Mouse (Mus musculus) thymus, adult 2 months (tissue): ENCODE data around the gene Gadd45a. TPM values are rescaled to one million over a fixed set of nuclear protein-coding genes. Genes with fewer than 3 reads are reported as not detected.
"Not testable (repeated sequence)": the region's sequence is repeated elsewhere in the genome, so short reads cannot be mapped to it uniquely, and the experiment has no call there.

Experiments used
- DNase-seq: peaks from one replicate; pipeline ENCODE4 v3.0.0; 2021
- H3K27ac ChIP-seq: fragments of 200-500 bp; 2 replicates; pipeline ENCODE4 v1.5.1; 2012; ENCODE audit warnings: low read length, control low read depth; ENCODE audit not compliant: control insufficient read depth, insufficient read depth
- H3K27me3 ChIP-seq: fragments of 200-500 bp; 2 replicates; pipeline ENCODE4 v1.6.1; 2012; ENCODE audit warnings: mild to moderate bottlenecking, low read length, moderate library complexity, mixed read lengths; ENCODE audit not compliant: control insufficient read depth, insufficient read depth
- H3K36me3 ChIP-seq: fragments of 200-500 bp; 2 replicates; pipeline ENCODE4 v1.6.1; 2012; ENCODE audit warnings: mild to moderate bottlenecking, low read length, moderate library complexity; ENCODE audit not compliant: control insufficient read depth, insufficient read depth
- H3K4me1 ChIP-seq: fragments of 200-500 bp; replicated peaks from 2 replicates; pipeline ENCODE4 v1.6.1; 2012; ENCODE audit warnings: low read length; ENCODE audit not compliant: control insufficient read depth, insufficient read depth
- H3K4me3 ChIP-seq: fragments of 200-500 bp; 2 replicates; pipeline ENCODE4 v1.5.1; 2012; ENCODE audit warnings: mild to moderate bottlenecking, low read length, control low read depth, moderate library complexity; ENCODE audit not compliant: control insufficient read depth, insufficient read depth
- CTCF ChIP-seq: fragments of 200-500 bp; IDR thresholded peaks from 2 replicates; pipeline ENCODE4 v1.5.1; 2012; ENCODE audit warnings: mild to moderate bottlenecking, control low read depth, low read length, moderate library complexity, borderline replicate concordance; ENCODE audit not compliant: control insufficient read depth, poor library complexity, insufficient read depth; ENCODE audit errors: extremely low read depth
- POLR2A ChIP-seq: fragments of 200-500 bp; IDR thresholded peaks from 2 replicates; pipeline ENCODE4 v1.6.1; 2012; ENCODE audit warnings: mild to moderate bottlenecking, low read length, control low read depth, moderate library complexity; ENCODE audit not compliant: control insufficient read depth, poor library complexity, insufficient read depth; ENCODE audit errors: extremely low read depth
- WGBS: fragments of 180-500 bp; shearing (Covaris S2); methylation state at CpG from one replicate; pipeline ENCODE4 v1.1.7; 2018; 5-methylcytosine and 5-hydroxymethylcytosine counted together
- polyA plus RNA-seq: library from polyadenylated mRNA; depleted of rRNA; stranded (reverse); fragments of >200 nt; gene quantifications from 2 replicates; pipeline ENCODE4 v1.2.3, GENCODE M21; 2012

The Gadd45a gene
- polyA plus RNA-seq, 1 experiment: 44.9 TPM

GRCm38 (mm10) chr6:67036356-67036811, 873 bp downstream of the Gadd45a start:
- Histone ChIP-seq H3K27ac (no peak overlapping the region), H3K4me1 (peaks cover 5% of the 10 kb centered on the region; the same call in 1 of the 2 replicates), H3K27me3 (no peaks in the 10 kb centered on the region), H3K4me3 (peak overlapping the region; percentile 70), H3K36me3 (no peaks in the 10 kb centered on the region)
- WGBS: under 1% methylated on average over 29 of the region's 29 CpGs
- peak; percentile 84 for DNase-seq
- 0 out of 2 replicates have a peak, but pooled peaks have one; percentile 19 for TF ChIP-seq CTCF
- no peak for TF ChIP-seq POLR2A

DNA sequence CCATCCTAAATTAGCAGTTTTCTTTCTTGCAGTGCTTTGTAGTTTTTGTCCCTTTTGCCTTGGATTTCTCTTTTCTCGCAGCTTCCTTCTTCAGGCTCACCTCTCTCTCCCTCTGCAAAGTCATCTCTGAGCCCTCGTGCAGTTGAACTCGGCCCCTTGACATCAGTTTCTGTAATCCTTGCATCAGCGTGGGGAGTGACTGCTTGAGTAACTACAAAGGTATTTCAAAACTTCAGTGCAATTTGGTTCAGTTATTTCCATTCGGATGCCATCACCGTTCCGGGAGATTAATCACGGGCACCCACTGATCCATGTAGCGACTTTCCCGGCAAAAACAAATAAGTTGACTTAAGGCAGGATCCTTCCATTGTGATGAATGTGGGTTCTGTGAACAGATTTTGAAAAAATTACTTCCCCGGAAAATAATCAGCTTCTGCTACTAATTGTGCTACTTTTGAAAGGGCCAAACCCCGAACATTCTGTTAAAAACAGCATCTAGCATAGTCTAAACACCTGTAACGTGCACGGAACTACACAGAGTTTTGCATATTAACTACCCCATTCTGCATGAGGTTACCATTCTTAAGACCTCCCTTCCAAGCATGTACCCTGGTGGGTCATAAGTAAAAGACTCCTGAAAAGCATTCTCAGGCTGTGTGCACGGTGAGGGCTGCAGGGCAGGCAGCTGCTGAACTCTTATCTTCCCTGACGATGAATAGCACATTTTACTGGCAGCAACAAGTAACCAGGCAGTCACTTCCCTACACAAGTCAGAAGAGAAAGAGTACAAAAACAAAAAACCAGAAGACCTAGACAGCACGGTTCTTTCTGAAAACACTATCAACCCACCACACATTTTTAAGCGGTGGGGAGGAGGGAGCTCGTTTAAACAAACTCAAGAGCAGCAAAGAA, 1.6 kb downstream of the Gadd45a start:
- DNase-seq: no peak
- Histone ChIP-seq H3K4me3 (no peak overlapping the region), H3K27ac (no peak overlapping the region), H3K4me1 (peaks cover 5% of the 10 kb centered on the region; the same call in 1 of the 2 replicates), H3K36me3 (no peaks in the 10 kb centered on the region), H3K27me3 (no peaks in the 10 kb centered on the region)
- WGBS: 59% methylated on average over 19 of the region's 19 CpGs
- TF ChIP-seq CTCF (no peak), POLR2A (no peak)

DNA sequence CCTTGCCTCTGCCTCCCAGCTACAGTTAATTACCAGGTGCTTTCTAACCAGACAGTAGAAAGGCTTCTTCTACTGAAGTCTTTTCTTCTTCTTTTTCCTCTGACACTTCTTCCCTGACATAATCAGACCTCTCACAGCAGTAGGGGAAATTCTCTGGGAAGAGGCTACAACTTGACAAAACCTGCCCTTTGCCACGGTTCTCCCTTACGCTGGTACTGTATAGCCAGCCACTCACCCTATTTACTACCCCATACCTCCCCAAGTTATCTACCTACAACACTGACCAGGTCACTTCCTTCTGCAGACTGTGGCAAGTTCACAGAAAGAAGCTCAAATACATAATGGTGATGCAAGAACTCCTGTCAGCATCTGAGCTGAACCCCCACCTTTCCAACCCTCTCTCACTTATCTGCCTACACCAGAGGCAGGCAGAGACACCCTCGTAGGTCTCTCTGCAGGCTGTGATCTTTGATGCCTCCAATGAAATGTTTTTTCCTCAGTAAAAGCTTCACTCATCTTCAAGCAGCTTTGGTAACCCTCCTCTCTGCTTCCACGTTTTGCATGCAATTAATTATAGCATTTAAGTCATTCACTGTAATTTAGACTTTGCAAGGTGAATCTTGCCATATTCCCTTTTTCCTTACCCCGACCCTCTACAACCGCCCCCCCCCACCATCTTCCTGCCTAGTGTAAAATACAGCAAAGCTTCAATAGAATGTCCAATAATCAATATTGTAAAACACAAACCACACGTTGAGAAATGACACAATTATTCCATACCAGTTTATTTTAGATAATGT, 2.7 kb downstream of the Gadd45a start:
- no peak for DNase-seq
- WGBS: 85% methylated on average over 7 of the region's 7 CpGs
- Histone ChIP-seq H3K4me3 (no peak overlapping the region), H3K27ac (no peak overlapping the region), H3K4me1 (peaks cover 5% of the 10 kb centered on the region; the same call in 1 of the 2 replicates), H3K27me3 (no peaks in the 10 kb centered on the region), H3K36me3 (no peaks in the 10 kb centered on the region)
- no peak for TF ChIP-seq POLR2A
- no peak for TF ChIP-seq CTCF

DNA sequence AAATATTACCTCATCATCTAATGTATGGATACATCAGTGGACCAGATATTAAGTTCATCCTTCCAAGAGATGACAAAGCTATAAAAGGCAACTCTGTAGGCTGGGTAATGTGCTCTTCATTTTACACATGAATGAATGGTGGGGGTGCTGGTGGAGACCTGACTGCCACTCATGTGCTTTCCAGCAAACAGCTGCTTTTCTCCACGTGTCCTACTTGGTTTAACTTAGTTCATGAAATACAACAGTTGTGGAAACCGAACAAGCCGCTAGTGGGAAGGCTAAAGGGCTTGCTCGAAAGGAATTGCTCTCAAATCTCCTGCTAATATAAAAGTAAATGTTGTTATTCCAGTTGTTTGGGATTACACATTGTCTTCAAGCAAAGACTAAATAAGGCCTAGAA, 3.7 kb downstream of the Gadd45a start:
- DNase-seq: no peak
- peaks cover 5% of the 10 kb centered on the region; the same call in 1 of the 2 replicates for H3K4me1 ChIP-seq
- WGBS: 90% methylated on average over 4 of the region's 4 CpGs
- H3K4me3 ChIP-seq: no peak overlapping the region
- no peak overlapping the region for H3K27ac ChIP-seq
- H3K36me3 ChIP-seq: no peaks in the 10 kb centered on the region
- TF ChIP-seq POLR2A (no peak), CTCF (no peak)
- H3K27me3 ChIP-seq: no peaks in the 10 kb centered on the region

DNA sequence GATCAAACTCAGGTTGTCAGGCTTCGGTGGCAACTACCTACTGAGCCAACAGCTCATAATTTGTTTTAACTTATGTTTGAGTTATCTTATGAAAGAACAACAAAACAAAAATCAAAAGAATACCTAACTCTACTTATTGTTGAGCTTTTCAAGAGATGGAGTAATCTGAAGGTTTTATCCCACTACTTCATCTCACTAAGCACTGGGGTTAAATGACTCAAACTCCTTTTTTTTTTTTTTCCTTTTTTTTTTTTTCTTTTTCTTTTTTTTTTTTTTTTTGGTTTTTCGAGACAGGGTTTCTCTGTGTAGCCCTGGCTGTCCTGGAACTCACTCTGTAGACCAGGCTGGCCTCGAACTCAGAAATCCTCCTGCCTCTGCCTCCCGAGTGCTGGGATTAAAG, 4.3 kb downstream of the Gadd45a start:
- not testable (repeated sequence) for H3K27me3 ChIP-seq, H3K4me1 ChIP-seq, DNase-seq, H3K4me3 ChIP-seq, H3K27ac ChIP-seq, H3K36me3 ChIP-seq
- 92% methylated on average over 3 of the region's 4 CpGs for WGBS

DNA sequence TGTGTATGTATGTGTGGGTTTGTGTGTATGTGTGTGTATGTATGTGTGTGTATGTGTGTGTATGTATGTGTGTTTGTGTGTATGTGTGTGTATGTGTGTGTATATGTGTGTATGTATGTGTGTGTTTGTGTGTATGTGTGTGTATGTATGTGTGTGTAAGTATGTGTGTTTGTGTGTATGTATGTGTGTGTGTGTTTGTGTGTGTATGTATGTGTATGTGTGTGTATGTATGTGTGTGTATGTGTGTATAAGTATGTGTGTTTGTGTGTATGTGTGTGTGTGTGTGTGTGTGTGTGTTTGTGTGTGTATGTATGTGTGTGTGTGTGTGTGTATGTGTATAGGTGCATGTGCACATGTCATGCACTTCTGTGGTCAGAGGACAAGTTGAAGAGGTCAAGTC, 4.7 kb downstream of the Gadd45a start:
- not testable (repeated sequence) for H3K27me3 ChIP-seq, DNase-seq, H3K4me1 ChIP-seq, H3K27ac ChIP-seq, H3K36me3 ChIP-seq, H3K4me3 ChIP-seq

- no peak overlapping the region for H3K27ac ChIP-seq
- H3K4me3 ChIP-seq: no peak overlapping the region
- no peak for DNase-seq
- H3K27me3 ChIP-seq: no peaks in the 10 kb centered on the region
- WGBS: 95% methylated on average over 5 of the region's 5 CpGs
- TF ChIP-seq POLR2A (no peak), CTCF (no peak)
- H3K4me1 ChIP-seq: peaks cover 4% of the 10 kb centered on the region; the same call in 1 of the 2 replicates
- no peaks in the 10 kb centered on the region for H3K36me3 ChIP-seq
Observed at GRCm38 (mm10) chr6:67030846-67031245, 6.4 kb downstream of the Gadd45a start.
